Mouse (Mus musculus) stomach, postnatal 0 days (tissue): ENCODE results near the gene Cntnap1. TPM values are rescaled to one million over a fixed set of nuclear protein-coding genes. Genes with fewer than 3 reads are reported as not detected.

Experiments
- ATAC-seq: fragments of 200-750 bp; cut with Nextera tagmentation; 2 replicates; pipeline ENCODE4 v1.8.0; 2017; ENCODE audit not compliant: low FRiP score, low TSS enrichment
- DNase-seq: peaks from one replicate; pipeline ENCODE4 v3.0.0-alpha.2; 2016; ENCODE audit warnings: low spot score
- H3K27ac ChIP-seq: fragments of 300-500 bp; sonication (generic); replicated peaks from 2 replicates; pipeline ENCODE4 v1.5.1; 2014; ENCODE audit warnings: mild to moderate bottlenecking, control low read depth
- H3K27me3 ChIP-seq: fragments of 300-500 bp; sonication (generic); 2 replicates; pipeline ENCODE4 v1.6.1; 2014; ENCODE audit warnings: low read length; ENCODE audit not compliant: control insufficient read depth, insufficient read depth
- H3K36me3 ChIP-seq: fragments of 300-500 bp; sonication (generic); 2 replicates; pipeline ENCODE4 v1.6.1; 2014; ENCODE audit warnings: low read length, mixed read lengths; ENCODE audit not compliant: control insufficient read depth, insufficient read depth
- H3K4me1 ChIP-seq: fragments of 300-500 bp; sonication (generic); replicated peaks from 2 replicates; pipeline ENCODE4 v1.6.1; 2014; ENCODE audit warnings: antibody characterized with exemption; ENCODE audit not compliant: control insufficient read depth, insufficient read depth
- H3K4me2 ChIP-seq: fragments of 300-500 bp; sonication (generic); replicated peaks from 2 replicates; pipeline ENCODE4 v1.6.1; 2014; ENCODE audit warnings: low read depth, mild to moderate bottlenecking, control low read depth, moderate library complexity
- H3K4me3 ChIP-seq: fragments of 300-500 bp; sonication (generic); 2 replicates; pipeline ENCODE4 v1.5.1; 2014; ENCODE audit warnings: low read depth, low read length, control low read depth
- H3K9ac ChIP-seq: fragments of 300-500 bp; sonication (generic); 2 replicates; pipeline ENCODE4 v1.6.1; 2014; ENCODE audit warnings: mild to moderate bottlenecking, low read length, control low read depth, mixed read lengths
- H3K9me3 ChIP-seq: fragments of 300-500 bp; sonication (generic); 2 replicates; pipeline ENCODE4 v1.6.1; 2016; ENCODE audit warnings: low read length; ENCODE audit not compliant: control insufficient read depth
- CTCF ChIP-seq: IDR thresholded peaks from 2 replicates; pipeline ENCODE4 v1.5.1; 2016; ENCODE audit warnings: antibody characterized with exemption, low read depth, mild to moderate bottlenecking, moderate library complexity
- EP300 ChIP-seq: optimal IDR thresholded peaks from 2 replicates; pipeline ENCODE3; 2016; ENCODE audit warnings: antibody characterized with exemption
- WGBS: fragments of 180-500 bp; shearing (Covaris S2); extraction: QIAGEN DNeasy Blood & Tissue Kit; methylation state at CpG from one replicate; pipeline ENCODE4 v1.1.7; 2014; 5-methylcytosine and 5-hydroxymethylcytosine counted together
- polyA plus RNA-seq: library from polyadenylated mRNA; unstranded; fragments of >200 nt; fragmentation: Nextera tagmentation; extraction: Ambion mirVana; gene quantifications from 2 replicates; pipeline ENCODE4 v1.2.1, GENCODE M21; 2015

The Cntnap1 gene
- polyA plus RNA-seq, 1 experiment from 2014 or later, result 0.52 TPM

- 0 out of 2 replicates have a peak, but pooled peaks have one; percentile 14 for ATAC-seq
These were observed 51.1 kb downstream of the Cntnap1 start for GRCm38 (mm10) chr11:101221306-101221986.

GRCm38 (mm10) chr11:101224337-101224736 lies 54.0 kb downstream of the Cntnap1 start:
- 76% methylated on average over 3 of the region's 3 CpGs for WGBS

More at GRCm38 (mm10) chr11:101221306-101221986, 51.1 kb downstream of the Cntnap1 start:
- WGBS, result 63% methylated on average over 8 of the region's 8 CpGs
- H3K9ac ChIP-seq, result no peak overlapping the region
- no peak for TF ChIP-seq EP300
- no peak for TF ChIP-seq CTCF
- H3K27ac ChIP-seq, result peak overlapping the region; percentile 2; the same call in 1 of the 2 replicates
- H3K36me3 ChIP-seq, result peaks cover 3% of the 10 kb centered on the region; the same call in 1 of the 2 replicates
- no peak overlapping the region for H3K4me2 ChIP-seq
- DNase-seq, result no peak
- H3K27me3 ChIP-seq, result no peaks in the 10 kb centered on the region
- no peak overlapping the region for H3K4me3 ChIP-seq
- H3K9me3 ChIP-seq, result no peaks in the 10 kb centered on the region
- H3K4me1 ChIP-seq, result no peaks in the 10 kb centered on the region

GRCm38 (mm10) chr11:101225331-101226064 lies 55.2 kb downstream of the Cntnap1 start:
- H3K4me1 ChIP-seq, result no peaks in the 10 kb centered on the region
- peak overlapping the region; percentile 91 for H3K27ac ChIP-seq
- no peak for ATAC-seq
- no peaks in the 10 kb centered on the region for H3K36me3 ChIP-seq
- WGBS, result 16% methylated on average over 25 of the region's 25 CpGs
- DNase-seq, result no peak
- no peak for TF ChIP-seq EP300
- no peak for TF ChIP-seq CTCF
- peak overlapping the region; percentile 90 for H3K4me3 ChIP-seq
- H3K4me2 ChIP-seq, result peak overlapping the region; percentile 93
- H3K9ac ChIP-seq, result peak overlapping the region; percentile 94
- H3K9me3 ChIP-seq, result no peaks in the 10 kb centered on the region
- no peaks in the 10 kb centered on the region for H3K27me3 ChIP-seq

More at GRCm38 (mm10) chr11:101224337-101224736, 54.0 kb downstream of the Cntnap1 start:
- Histone ChIP-seq H3K9ac (no peak overlapping the region), H3K4me1 (no peaks in the 10 kb centered on the region), H3K36me3 (no peaks in the 10 kb centered on the region), H3K27me3 (no peaks in the 10 kb centered on the region), H3K27ac (no peak overlapping the region), H3K4me3 (no peak overlapping the region), H3K4me2 (no peak overlapping the region), H3K9me3 (no peaks in the 10 kb centered on the region)
- ATAC-seq (no peak), DNase-seq (no peak)
- no peak for TF ChIP-seq CTCF
- no peak for TF ChIP-seq EP300

GRCm38 (mm10) chr11:101226065-101226701 lies 55.9 kb downstream of the Cntnap1 start, which contains the start of gene Ezh1:
TSS of gene Ezh1 (minus strand) at chr11:101226463.
- under 1% methylated on average over 56 of the region's 56 CpGs for WGBS
- DNase-seq (peak; percentile 96), ATAC-seq (peak; percentile 95)
- TF ChIP-seq EP300, result no peak
- TF ChIP-seq CTCF, result peak; percentile 67
- Histone ChIP-seq H3K36me3 (no peaks in the 10 kb centered on the region), H3K4me2 (peak within 1 kb of the TSS; percentile 93), H3K27ac (peak within 1 kb of the TSS; percentile 91), H3K4me3 (peak within 1 kb of the TSS; percentile 90), H3K27me3 (no peaks in the 10 kb centered on the region), H3K9ac (peak within 1 kb of the TSS; percentile 94), H3K4me1 (no peaks in the 10 kb centered on the region; the same call in 1 of the 2 replicates), H3K9me3 (no peaks in the 10 kb centered on the region)

GRCm38 (mm10) chr11:101229361-101229900 lies 59.1 kb downstream of the Cntnap1 start:
- Histone ChIP-seq H3K9ac (no peak overlapping the region; the same call in 1 of the 2 replicates), H3K27me3 (no peaks in the 10 kb centered on the region), H3K9me3 (no peaks in the 10 kb centered on the region), H3K4me2 (no peak overlapping the region), H3K27ac (peak overlapping the region; percentile 92), H3K36me3 (no peaks in the 10 kb centered on the region), H3K4me3 (no peak overlapping the region), H3K4me1 (no peaks in the 10 kb centered on the region; the same call in 1 of the 2 replicates)
- TF ChIP-seq EP300 (no peak), CTCF (no peak)
- 34% methylated on average over 8 of the region's 8 CpGs for WGBS
- DNase-seq, result no peak
- no peak for ATAC-seq
